Mouse (Mus musculus) skeletal muscle tissue, postnatal 0 days (tissue): ENCODE results near the gene Tmcc1. TPM values are rescaled to one million over a fixed set of nuclear protein-coding genes. Genes with fewer than 3 reads are reported as not detected.

Experiments used
- polyA plus RNA-seq: library from polyadenylated mRNA; unstranded; fragments of >200 nt; fragmentation: Nextera tagmentation; extraction: Ambion mirVana; gene quantifications from 2 replicates; pipeline ENCODE4 v1.2.1, GENCODE M21; 2015

The Tmcc1 gene
- polyA plus RNA-seq: 10.4 TPM in 2 replicates

DNA sequence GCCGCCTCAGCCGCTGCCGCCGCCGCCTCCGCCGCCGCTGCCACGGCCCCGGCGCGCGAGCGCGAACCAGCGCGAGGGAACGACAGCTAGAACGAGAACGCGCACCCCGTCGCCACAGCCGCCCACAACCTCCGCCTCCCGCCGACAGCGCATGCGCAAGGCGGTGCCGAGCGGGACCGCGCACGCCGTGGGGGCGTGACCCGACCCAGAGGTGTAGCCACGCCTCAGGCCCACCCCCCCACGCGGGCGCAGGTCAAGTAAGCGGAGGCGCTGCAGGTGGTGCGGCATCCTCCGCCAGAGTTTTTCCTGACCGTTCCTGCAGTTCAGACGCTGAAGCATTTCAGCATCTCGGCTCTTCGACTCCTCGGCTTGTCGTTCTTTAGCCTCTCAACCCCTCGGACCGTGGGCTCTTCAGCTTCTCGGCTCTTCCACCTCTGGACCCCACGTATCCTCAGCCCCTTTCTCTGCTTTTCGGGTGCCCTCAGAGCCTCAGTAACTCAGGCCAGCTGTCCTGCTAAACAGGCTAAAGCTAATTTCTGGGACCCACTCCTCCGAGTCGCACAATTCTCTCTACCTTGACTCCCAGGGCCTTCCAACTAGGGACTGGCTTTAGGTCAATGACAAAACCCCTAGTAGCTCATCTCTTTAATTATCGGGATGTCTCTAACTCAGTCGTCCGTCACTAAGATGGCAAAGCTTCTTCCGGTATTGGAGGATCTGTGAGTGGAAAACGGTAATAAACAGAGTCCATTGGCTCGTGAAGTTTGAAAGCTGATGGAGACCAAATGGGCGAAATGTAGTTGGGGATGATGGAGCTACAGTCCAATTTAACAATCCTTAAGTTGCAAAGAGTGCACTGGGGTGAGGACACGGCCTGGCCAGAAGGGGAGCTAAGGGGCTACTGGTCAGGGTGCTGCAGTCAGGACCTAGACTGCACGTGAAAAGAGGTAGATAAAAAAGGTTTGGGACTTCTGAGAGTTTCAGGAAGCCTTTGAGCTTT, at the start of gene Tmcc1:
TSS of gene Tmcc1 (minus strand) at position 93 of the 1,000 bp plus-strand sequence.

DNA sequence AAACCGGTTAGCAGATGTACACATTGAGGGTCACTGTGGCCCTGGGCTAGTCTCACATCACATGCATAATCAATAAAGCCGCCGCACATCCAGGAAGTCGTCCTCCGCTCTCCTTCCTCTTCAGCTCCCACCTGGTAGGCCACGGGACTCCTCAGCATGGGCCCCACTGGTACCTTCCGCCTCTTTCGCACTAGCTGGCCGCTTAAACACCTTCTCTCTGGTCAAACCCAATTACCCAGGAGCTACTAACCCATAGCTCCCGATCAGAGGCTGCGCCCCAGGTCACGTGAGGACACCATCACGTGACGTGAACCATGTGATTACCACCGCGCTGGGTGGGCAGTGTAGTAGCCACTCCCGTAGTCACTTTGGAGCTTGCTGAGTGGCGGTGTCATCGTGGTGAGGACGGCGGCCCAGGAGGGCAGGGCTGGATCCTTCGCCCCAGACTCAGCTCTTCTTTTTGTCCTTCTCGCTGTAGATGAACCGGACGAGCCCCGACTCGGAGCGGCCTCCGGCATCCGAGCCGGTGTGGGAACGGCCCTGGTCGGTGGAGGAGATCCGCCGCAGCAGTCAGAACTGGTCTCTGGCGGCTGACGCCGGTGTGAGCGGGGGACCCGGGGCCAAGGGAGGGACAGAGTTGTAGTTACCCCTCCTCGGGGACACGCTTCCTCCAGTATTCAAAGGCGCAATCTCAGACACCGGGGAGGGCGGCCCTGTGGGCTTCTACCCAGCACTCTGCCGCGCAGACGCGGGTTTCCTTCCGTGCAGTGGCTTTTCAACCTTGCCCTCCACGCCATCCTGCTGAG, 14.6 kb upstream of the Tmcc1 start, which contains the start of gene Washc2:
TSS of gene Washc2 (plus strand) at position 310 of the 806 bp plus-strand sequence.

DNA sequence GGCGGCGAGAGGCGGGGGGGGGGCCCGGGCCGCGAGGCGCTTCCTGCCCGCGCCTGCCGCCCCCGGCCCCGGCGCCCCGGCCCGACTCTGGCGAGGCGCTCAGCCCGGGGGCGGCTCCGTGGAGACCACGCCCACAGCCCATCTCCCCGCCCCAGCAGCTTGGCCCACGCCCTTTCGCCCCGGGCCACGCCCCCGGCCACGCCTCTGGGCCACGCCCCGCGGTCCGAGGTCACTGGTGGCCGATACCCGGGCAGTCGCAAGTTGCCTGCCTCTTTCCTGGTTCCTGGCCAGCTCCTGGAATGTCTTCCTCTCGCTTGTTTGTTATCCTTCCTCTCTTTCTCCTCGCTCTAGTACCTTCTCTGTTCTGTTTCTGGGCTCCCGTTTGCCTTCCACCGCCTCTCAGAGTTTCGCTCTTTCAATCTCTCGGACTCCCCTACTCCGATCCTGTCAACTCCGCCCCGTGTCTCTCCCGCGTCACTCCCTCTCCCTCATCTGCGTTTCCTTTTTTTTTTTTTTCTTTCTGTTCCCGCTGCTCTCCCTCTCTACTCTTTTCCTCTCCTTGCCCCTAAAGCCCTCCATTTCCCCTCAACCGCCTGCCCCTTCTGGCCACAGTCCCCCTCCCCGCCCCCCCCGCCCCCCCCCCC, 198.3 kb downstream of the Tmcc1 start, which contains the start of gene Plxnd1:
TSS of gene Plxnd1 (minus strand) at position 129 of the 644 bp plus-strand sequence.

Other genes starting within 250 kb of the Tmcc1 start
- not detected in 2 replicates for gene H1foo, start 248.5 kb downstream of the Tmcc1 start, polyA plus RNA-seq
- gene Plxnd1, start 198.5 kb downstream of the Tmcc1 start, polyA plus RNA-seq: 14.4 and 14.9 TPM in 2 replicates
- 23.1 and 24.7 TPM in 2 replicates for gene Washc2, start 14.6 kb upstream of the Tmcc1 start, polyA plus RNA-seq
- 1.9 and 2.1 TPM in 2 replicates for gene Zfand4, start 70.7 kb upstream of the Tmcc1 start, polyA plus RNA-seq
- 15.8 and 17.0 TPM in 2 replicates for gene March8, start 144.5 kb upstream of the Tmcc1 start, polyA plus RNA-seq